Mouse (Mus musculus): ENCODE data around the gene Rdm1.

The Rdm1 gene

DNA sequence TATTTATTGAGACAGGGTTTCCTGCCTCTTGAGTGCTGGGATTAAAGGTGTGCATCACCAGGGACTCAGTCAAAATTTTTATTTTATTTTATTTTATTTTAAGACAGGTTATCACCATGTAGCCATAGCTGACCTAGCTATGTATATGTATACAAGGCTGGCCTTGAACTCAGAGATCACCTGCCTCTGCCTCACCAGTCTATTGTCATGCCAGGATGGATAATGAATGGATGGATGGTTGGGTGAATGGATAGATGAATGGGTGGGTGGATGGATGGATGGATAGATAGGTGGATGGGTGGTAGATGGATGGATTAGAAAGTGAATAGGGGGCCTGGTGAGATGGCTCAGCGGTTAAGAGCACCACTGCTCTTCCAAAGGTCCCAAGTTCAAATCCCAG is 55.0 kb downstream of the Rdm1 start:
- DNase-seq = no peak

DNA sequence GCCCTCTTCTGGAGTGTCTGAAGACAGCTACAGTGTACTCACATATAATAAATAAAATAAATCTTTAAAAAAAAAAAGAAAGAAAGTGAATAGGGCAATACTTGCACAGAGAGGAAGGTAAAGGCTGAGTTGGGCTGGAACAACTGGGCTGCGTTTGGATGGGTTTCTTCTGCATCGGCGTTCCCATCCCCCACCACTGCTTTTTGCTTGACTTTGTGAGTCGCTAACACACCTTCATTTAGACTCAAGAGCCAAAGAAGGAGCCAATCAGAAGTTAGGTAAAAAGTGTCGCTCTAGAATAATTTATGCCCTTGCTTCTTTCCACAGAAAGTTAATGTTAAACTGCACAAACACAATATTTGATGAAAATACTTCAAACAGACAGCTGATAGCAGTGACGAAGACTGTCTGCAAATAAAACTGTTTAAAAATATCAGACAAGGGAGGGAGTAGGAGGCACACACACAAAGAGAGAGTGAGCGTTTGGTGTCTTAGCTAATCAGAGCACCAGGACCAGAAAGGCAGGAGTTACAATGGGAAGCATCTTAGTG is 55.5 kb downstream of the Rdm1 start:
- no peak for DNase-seq

Measured in kidney, adult 9 months (tissue).